Mouse (Mus musculus): ENCODE data around the gene Dnmt3c. TPM values are rescaled to one million over a fixed set of nuclear protein-coding genes. Genes with fewer than 3 reads are reported as not detected.
"Not testable (repeated sequence)": the region's sequence is repeated elsewhere in the genome, so short reads cannot be mapped to it uniquely, and the experiment has no call there.

Dnmt3c gene
- polyA plus RNA-seq, 1 experiment from 2014 or later: not detected

GRCm38 (mm10) chr2:153668754-153669376 lies 27.6 kb upstream of the Dnmt3c start:
- H3K27ac ChIP-seq (replicated peaks; ENCODE audit: low read depth, low read length): no peak overlapping the region
- no peaks in the 10 kb centered on the region for H3K36me3 ChIP-seq (replicated peaks; ENCODE audit: control insufficient read depth, insufficient read depth, low read depth, low read length)
- 75% methylated on average over 7 of the region's 7 CpGs for WGBS
- H3K27me3 ChIP-seq (ENCODE audit: control insufficient read depth, insufficient read depth, low read length): no peaks in the 10 kb centered on the region
- DNase-seq (ENCODE audit: low spot score): peak; percentile 83
- H3K4me1 ChIP-seq (ENCODE audit: control insufficient read depth, insufficient read depth, low read length): no peaks in the 10 kb centered on the region
- no peak for ATAC-seq (replicated peaks; ENCODE audit: insufficient number of reproducible peaks, low FRiP score, low TSS enrichment, low read depth)
- H3K4me3 ChIP-seq (ENCODE audit: low read depth, low read length): no peak overlapping the region
- no peak overlapping the region for H3K4me2 ChIP-seq (ENCODE audit: low read depth, low read length)
- H3K9me3 ChIP-seq (replicated peaks; ENCODE audit: control insufficient read depth, low read length): no peaks in the 10 kb centered on the region
- no peak overlapping the region for H3K9ac ChIP-seq (replicated peaks; ENCODE audit: low read length)

GRCm38 (mm10) chr2:153670111-153670510 lies 26.3 kb upstream of the Dnmt3c start:
- no peak for ATAC-seq (replicated peaks; ENCODE audit: insufficient number of reproducible peaks, low FRiP score, low TSS enrichment, low read depth)
- 86% methylated on average over 5 of the region's 5 CpGs for WGBS
- Histone ChIP-seq H3K4me1 (ENCODE audit: control insufficient read depth, insufficient read depth, low read length) (no peaks in the 10 kb centered on the region), H3K4me3 (ENCODE audit: low read depth, low read length) (no peak overlapping the region), H3K9ac (replicated peaks; ENCODE audit: low read length) (no peak overlapping the region), H3K4me2 (ENCODE audit: low read depth, low read length) (no peak overlapping the region), H3K27me3 (ENCODE audit: control insufficient read depth, insufficient read depth, low read length) (no peaks in the 10 kb centered on the region), H3K9me3 (replicated peaks; ENCODE audit: control insufficient read depth, low read length) (no peaks in the 10 kb centered on the region), H3K36me3 (replicated peaks; ENCODE audit: control insufficient read depth, insufficient read depth, low read depth, low read length) (no peaks in the 10 kb centered on the region), H3K27ac (replicated peaks; ENCODE audit: low read depth, low read length) (no peak overlapping the region)
- DNase-seq (ENCODE audit: low spot score): no peak

GRCm38 (mm10) chr2:153672619-153673018 lies 23.8 kb upstream of the Dnmt3c start:
- no peaks in the 10 kb centered on the region; the same call in 1 of the 2 replicates for H3K36me3 ChIP-seq (replicated peaks; ENCODE audit: control insufficient read depth, insufficient read depth, low read depth, low read length)
- DNase-seq (ENCODE audit: low spot score) (no peak), ATAC-seq (replicated peaks; ENCODE audit: insufficient number of reproducible peaks, low FRiP score, low TSS enrichment, low read depth) (no peak)
- H3K4me2 ChIP-seq (ENCODE audit: low read depth, low read length): no peak overlapping the region
- H3K27ac ChIP-seq (replicated peaks; ENCODE audit: low read depth, low read length): no peak overlapping the region
- WGBS: 82% methylated on average over 2 of the region's 2 CpGs
- H3K9ac ChIP-seq (replicated peaks; ENCODE audit: low read length): no peak overlapping the region
- H3K4me3 ChIP-seq (ENCODE audit: low read depth, low read length): no peak overlapping the region
- no peaks in the 10 kb centered on the region for H3K4me1 ChIP-seq (ENCODE audit: control insufficient read depth, insufficient read depth, low read length)
- H3K27me3 ChIP-seq (ENCODE audit: control insufficient read depth, insufficient read depth, low read length): no peaks in the 10 kb centered on the region
- no peaks in the 10 kb centered on the region for H3K9me3 ChIP-seq (replicated peaks; ENCODE audit: control insufficient read depth, low read length)

- H3K27me3 ChIP-seq (ENCODE audit: control insufficient read depth, insufficient read depth, low read length); H3K4me3 ChIP-seq (ENCODE audit: low read depth, low read length); ATAC-seq (replicated peaks; ENCODE audit: insufficient number of reproducible peaks, low FRiP score, low TSS enrichment, low read depth); H3K4me2 ChIP-seq (ENCODE audit: low read depth, low read length); H3K27ac ChIP-seq (replicated peaks; ENCODE audit: low read depth, low read length); H3K4me1 ChIP-seq (ENCODE audit: control insufficient read depth, insufficient read depth, low read length); H3K9me3 ChIP-seq (replicated peaks; ENCODE audit: control insufficient read depth, low read length); H3K36me3 ChIP-seq (replicated peaks; ENCODE audit: control insufficient read depth, insufficient read depth, low read depth, low read length); DNase-seq (ENCODE audit: low spot score); H3K9ac ChIP-seq (replicated peaks; ENCODE audit: low read length): not testable (repeated sequence)
- 75% methylated on average over 1 of the region's 1 CpGs for WGBS
Measured at GRCm38 (mm10) chr2:153675364-153675763, 21.1 kb upstream of the Dnmt3c start.

- H3K4me3 ChIP-seq (ENCODE audit: low read depth, low read length): no peak overlapping the region
- no peaks in the 10 kb centered on the region for H3K4me1 ChIP-seq (ENCODE audit: control insufficient read depth, insufficient read depth, low read length)
- H3K27ac ChIP-seq (replicated peaks; ENCODE audit: low read depth, low read length): no peak overlapping the region
- H3K9ac ChIP-seq (replicated peaks; ENCODE audit: low read length): no peak overlapping the region
- H3K9me3 ChIP-seq (replicated peaks; ENCODE audit: control insufficient read depth, low read length): no peaks in the 10 kb centered on the region
- no peaks in the 10 kb centered on the region; the same call in 1 of the 2 replicates for H3K36me3 ChIP-seq (replicated peaks; ENCODE audit: control insufficient read depth, insufficient read depth, low read depth, low read length)
- no peak overlapping the region for H3K4me2 ChIP-seq (ENCODE audit: low read depth, low read length)
- H3K27me3 ChIP-seq (ENCODE audit: control insufficient read depth, insufficient read depth, low read length): no peaks in the 10 kb centered on the region
- no peak for DNase-seq (ENCODE audit: low spot score)
- ATAC-seq (replicated peaks; ENCODE audit: insufficient number of reproducible peaks, low FRiP score, low TSS enrichment, low read depth): no peak
- 95% methylated on average over 6 of the region's 6 CpGs for WGBS
Measured at GRCm38 (mm10) chr2:153676944-153677343, 19.5 kb upstream of the Dnmt3c start.

GRCm38 (mm10) chr2:153677550-153677949 lies 18.9 kb upstream of the Dnmt3c start:
- 84% methylated on average over 7 of the region's 7 CpGs for WGBS
- no peak overlapping the region for H3K27ac ChIP-seq (replicated peaks; ENCODE audit: low read depth, low read length)
- H3K4me2 ChIP-seq (ENCODE audit: low read depth, low read length): no peak overlapping the region
- no peaks in the 10 kb centered on the region; the same call in 1 of the 2 replicates for H3K36me3 ChIP-seq (replicated peaks; ENCODE audit: control insufficient read depth, insufficient read depth, low read depth, low read length)
- DNase-seq (ENCODE audit: low spot score) (no peak), ATAC-seq (replicated peaks; ENCODE audit: insufficient number of reproducible peaks, low FRiP score, low TSS enrichment, low read depth) (no peak)
- no peaks in the 10 kb centered on the region for H3K4me1 ChIP-seq (ENCODE audit: control insufficient read depth, insufficient read depth, low read length)
- H3K9me3 ChIP-seq (replicated peaks; ENCODE audit: control insufficient read depth, low read length): no peaks in the 10 kb centered on the region
- H3K27me3 ChIP-seq (ENCODE audit: control insufficient read depth, insufficient read depth, low read length): no peaks in the 10 kb centered on the region
- no peak overlapping the region for H3K4me3 ChIP-seq (ENCODE audit: low read depth, low read length)
- H3K9ac ChIP-seq (replicated peaks; ENCODE audit: low read length): no peak overlapping the region

- no peaks in the 10 kb centered on the region; the same call in 1 of the 2 replicates for H3K36me3 ChIP-seq (replicated peaks; ENCODE audit: control insufficient read depth, insufficient read depth, low read depth, low read length)
- H3K27me3 ChIP-seq (ENCODE audit: control insufficient read depth, insufficient read depth, low read length): no peaks in the 10 kb centered on the region
- no peak for ATAC-seq (replicated peaks; ENCODE audit: insufficient number of reproducible peaks, low FRiP score, low TSS enrichment, low read depth)
- H3K4me1 ChIP-seq (ENCODE audit: control insufficient read depth, insufficient read depth, low read length): no peaks in the 10 kb centered on the region
- no peak for DNase-seq (ENCODE audit: low spot score)
- no peaks in the 10 kb centered on the region for H3K9me3 ChIP-seq (replicated peaks; ENCODE audit: control insufficient read depth, low read length)
- no peak overlapping the region for H3K4me2 ChIP-seq (ENCODE audit: low read depth, low read length)
- H3K4me3 ChIP-seq (ENCODE audit: low read depth, low read length): no peak overlapping the region
- no peak overlapping the region for H3K27ac ChIP-seq (replicated peaks; ENCODE audit: low read depth, low read length)
- no peak overlapping the region for H3K9ac ChIP-seq (replicated peaks; ENCODE audit: low read length)
- WGBS: 85% methylated on average over 1 of the region's 1 CpGs
Measured at GRCm38 (mm10) chr2:153679959-153680358, 16.5 kb upstream of the Dnmt3c start.

GRCm38 (mm10) chr2:153693413-153693812 lies 3.0 kb upstream of the Dnmt3c start:
- H3K9me3 ChIP-seq (replicated peaks; ENCODE audit: control insufficient read depth, low read length); DNase-seq (ENCODE audit: low spot score); H3K27me3 ChIP-seq (ENCODE audit: control insufficient read depth, insufficient read depth, low read length); H3K4me3 ChIP-seq (ENCODE audit: low read depth, low read length); H3K4me2 ChIP-seq (ENCODE audit: low read depth, low read length); H3K27ac ChIP-seq (replicated peaks; ENCODE audit: low read depth, low read length); H3K36me3 ChIP-seq (replicated peaks; ENCODE audit: control insufficient read depth, insufficient read depth, low read depth, low read length); ATAC-seq (replicated peaks; ENCODE audit: insufficient number of reproducible peaks, low FRiP score, low TSS enrichment, low read depth); H3K9ac ChIP-seq (replicated peaks; ENCODE audit: low read length); H3K4me1 ChIP-seq (ENCODE audit: control insufficient read depth, insufficient read depth, low read length): not testable (repeated sequence)
- 83% methylated on average over 5 of the region's 7 CpGs for WGBS
